Mouse (Mus musculus): ENCODE data around the gene Pcgf2. TPM values are rescaled to one million over a fixed set of nuclear protein-coding genes. Genes with fewer than 3 reads are reported as not detected.

The Pcgf2 gene
- polyA plus RNA-seq, 1 experiment from 2014 or later = 25.8 TPM

DNA sequence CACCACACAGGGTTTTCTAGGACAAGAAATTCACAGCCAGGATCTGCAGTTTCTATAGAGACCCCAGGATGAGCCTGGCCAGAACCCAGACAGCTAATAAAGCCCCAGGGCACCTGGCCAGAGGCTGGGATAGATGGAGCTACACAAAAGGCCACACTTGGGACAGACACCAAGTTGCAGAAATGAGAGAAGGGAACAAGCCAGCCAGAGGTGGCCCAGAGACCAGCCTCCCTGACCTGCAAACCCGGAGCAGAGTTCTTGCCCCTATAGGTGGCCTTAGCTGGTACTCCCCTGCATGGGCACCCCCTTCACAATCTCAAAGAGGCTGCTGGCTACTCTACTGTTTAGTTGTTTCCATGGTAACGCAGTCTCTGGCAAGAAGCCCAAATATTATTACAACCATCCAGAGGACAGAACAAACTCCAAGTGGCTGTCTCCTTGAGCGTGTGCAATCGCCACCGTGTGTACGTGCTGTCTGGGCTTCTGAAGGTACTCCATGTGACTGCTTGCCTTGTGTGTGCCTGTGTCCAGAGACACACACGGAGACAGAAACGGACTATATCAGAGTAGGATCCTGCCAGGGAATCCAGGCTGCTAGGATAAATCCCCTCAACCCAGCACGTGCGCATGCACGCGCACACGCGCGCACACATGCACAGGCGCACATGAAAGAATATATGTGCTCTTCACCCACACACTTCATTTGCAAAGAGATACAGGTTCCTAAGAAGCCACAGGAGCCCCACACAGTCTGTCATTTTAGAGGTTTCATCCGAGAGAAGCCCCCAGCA lies 5.2 kb downstream of the Pcgf2 start:
- no peak overlapping the region for H3K9ac ChIP-seq (replicated peaks; ENCODE audit: low read depth, low read length)
- 53% methylated on average over 17 of the region's 17 CpGs for WGBS
- peaks cover 23% of the 10 kb centered on the region for H3K36me3 ChIP-seq (ENCODE audit: control insufficient read depth, insufficient read depth, low read length)
- peak overlapping the region; percentile 4; the same call in 1 of the 2 replicates for H3K4me3 ChIP-seq (ENCODE audit: low read depth, low read length)
- H3K9me3 ChIP-seq (ENCODE audit: control insufficient read depth, low read length) = no peaks in the 10 kb centered on the region
- ATAC-seq (ENCODE audit: low read depth) = peak; percentile 7; the same call in 1 of the 2 replicates
- peak overlapping the region; percentile 62 for H3K27ac ChIP-seq (ENCODE audit: low read depth, low read length)
- H3K4me2 ChIP-seq (ENCODE audit: low read depth, low read length) = peak overlapping the region; percentile 21
- H3K27me3 ChIP-seq (ENCODE audit: control insufficient read depth, insufficient read depth, low read length) = no peaks in the 10 kb centered on the region
- H3K4me1 ChIP-seq (ENCODE audit: control insufficient read depth, insufficient read depth, low read length) = peaks cover 39% of the 10 kb centered on the region

DNA sequence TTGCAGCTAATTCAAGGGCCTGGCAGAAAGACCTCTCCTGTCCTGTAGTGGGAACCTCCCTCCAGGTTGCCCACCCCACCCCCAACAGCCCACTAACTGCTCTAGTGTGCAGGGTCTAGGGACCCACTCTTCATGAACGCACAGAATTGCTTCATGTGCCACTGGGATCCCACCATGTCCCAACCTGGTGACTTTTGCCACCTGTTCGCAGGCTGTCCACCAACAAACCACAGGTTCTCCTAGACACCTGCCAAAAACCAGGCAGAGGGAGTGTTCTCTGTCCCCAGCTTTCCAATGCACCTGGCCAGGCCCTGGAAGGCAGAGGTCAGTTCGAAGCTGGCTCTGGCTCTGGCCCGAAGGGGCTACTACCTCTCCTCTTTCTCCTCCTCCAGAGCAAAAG lies 5.9 kb downstream of the Pcgf2 start:
- no peak overlapping the region for H3K9ac ChIP-seq (replicated peaks; ENCODE audit: low read depth, low read length)
- WGBS = 72% methylated on average over 4 of the region's 4 CpGs
- H3K4me2 ChIP-seq (ENCODE audit: low read depth, low read length) = peak overlapping the region; percentile 21; the same call in 1 of the 2 replicates
- H3K27me3 ChIP-seq (ENCODE audit: control insufficient read depth, insufficient read depth, low read length) = no peaks in the 10 kb centered on the region
- H3K4me3 ChIP-seq (ENCODE audit: low read depth, low read length) = no peak overlapping the region
- ATAC-seq (ENCODE audit: low read depth) = no peak
- H3K27ac ChIP-seq (ENCODE audit: low read depth, low read length) = peak overlapping the region; percentile 62
- H3K36me3 ChIP-seq (ENCODE audit: control insufficient read depth, insufficient read depth, low read length) = peaks cover 30% of the 10 kb centered on the region
- no peaks in the 10 kb centered on the region for H3K9me3 ChIP-seq (ENCODE audit: control insufficient read depth, low read length)
- H3K4me1 ChIP-seq (ENCODE audit: control insufficient read depth, insufficient read depth, low read length) = peaks cover 39% of the 10 kb centered on the region

DNA sequence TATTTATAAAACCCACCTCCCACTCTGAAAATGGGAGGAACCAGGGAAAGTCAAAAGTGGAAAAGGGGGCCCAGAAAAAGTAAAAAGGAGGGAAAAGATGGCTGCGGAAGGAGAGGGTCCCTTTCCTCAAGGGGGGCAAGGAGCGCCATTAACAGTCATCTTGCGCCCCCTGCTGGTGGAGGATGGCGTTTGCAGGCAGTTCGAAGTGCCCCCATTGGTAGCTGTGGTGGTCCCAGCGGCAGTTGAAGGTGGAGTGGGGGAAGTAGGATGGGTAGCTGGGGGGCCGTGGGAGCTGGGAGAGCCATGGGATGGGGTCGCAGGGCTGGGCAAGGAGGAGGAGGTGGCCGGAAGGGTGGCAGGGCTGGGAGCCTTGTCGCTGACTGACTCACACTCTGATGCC lies 10.4 kb downstream of the Pcgf2 start:
- Histone ChIP-seq H3K27me3 (ENCODE audit: control insufficient read depth, insufficient read depth, low read length) (no peaks in the 10 kb centered on the region), H3K9ac (replicated peaks; ENCODE audit: low read depth, low read length) (no peak overlapping the region), H3K4me3 (ENCODE audit: low read depth, low read length) (no peak overlapping the region), H3K4me1 (ENCODE audit: control insufficient read depth, insufficient read depth, low read length) (peaks cover 18% of the 10 kb centered on the region), H3K9me3 (ENCODE audit: control insufficient read depth, low read length) (no peaks in the 10 kb centered on the region), H3K27ac (ENCODE audit: low read depth, low read length) (no peak overlapping the region), H3K36me3 (ENCODE audit: control insufficient read depth, insufficient read depth, low read length) (peaks cover 40% of the 10 kb centered on the region), H3K4me2 (ENCODE audit: low read depth, low read length) (no peak overlapping the region)
- 27% methylated on average over 10 of the region's 10 CpGs for WGBS
- no peak for ATAC-seq (ENCODE audit: low read depth)

GRCm38 (mm10) chr11:97687061-97687460 lies 13.2 kb downstream of the Pcgf2 start:
- 67% methylated on average over 3 of the region's 3 CpGs for WGBS
- Histone ChIP-seq H3K27ac (ENCODE audit: low read depth, low read length) (no peak overlapping the region), H3K4me1 (ENCODE audit: control insufficient read depth, insufficient read depth, low read length) (peaks cover 10% of the 10 kb centered on the region; the same call in 1 of the 2 replicates), H3K9ac (replicated peaks; ENCODE audit: low read depth, low read length) (no peak overlapping the region), H3K4me3 (ENCODE audit: low read depth, low read length) (no peak overlapping the region), H3K27me3 (ENCODE audit: control insufficient read depth, insufficient read depth, low read length) (no peaks in the 10 kb centered on the region), H3K9me3 (ENCODE audit: control insufficient read depth, low read length) (no peaks in the 10 kb centered on the region), H3K36me3 (ENCODE audit: control insufficient read depth, insufficient read depth, low read length) (peaks cover 34% of the 10 kb centered on the region), H3K4me2 (ENCODE audit: low read depth, low read length) (no peak overlapping the region)
- no peak for ATAC-seq (ENCODE audit: low read depth)

GRCm38 (mm10) chr11:97686322-97686908 lies 13.9 kb downstream of the Pcgf2 start:
- H3K27me3 ChIP-seq (ENCODE audit: control insufficient read depth, insufficient read depth, low read length) = no peaks in the 10 kb centered on the region
- no peaks in the 10 kb centered on the region for H3K9me3 ChIP-seq (ENCODE audit: control insufficient read depth, low read length)
- H3K4me3 ChIP-seq (ENCODE audit: low read depth, low read length) = peak overlapping the region; percentile 33; the same call in 1 of the 2 replicates
- ATAC-seq (ENCODE audit: low read depth) = no peak
- H3K4me1 ChIP-seq (ENCODE audit: control insufficient read depth, insufficient read depth, low read length) = peaks cover 10% of the 10 kb centered on the region; the same call in 1 of the 2 replicates
- H3K36me3 ChIP-seq (ENCODE audit: control insufficient read depth, insufficient read depth, low read length) = peaks cover 34% of the 10 kb centered on the region
- peak overlapping the region; percentile 60; the same call in 1 of the 2 replicates for H3K9ac ChIP-seq (replicated peaks; ENCODE audit: low read depth, low read length)
- H3K4me2 ChIP-seq (ENCODE audit: low read depth, low read length) = peak overlapping the region; percentile 85
- 73% methylated on average over 11 of the region's 11 CpGs for WGBS
- no peak overlapping the region for H3K27ac ChIP-seq (ENCODE audit: low read depth, low read length)

DNA sequence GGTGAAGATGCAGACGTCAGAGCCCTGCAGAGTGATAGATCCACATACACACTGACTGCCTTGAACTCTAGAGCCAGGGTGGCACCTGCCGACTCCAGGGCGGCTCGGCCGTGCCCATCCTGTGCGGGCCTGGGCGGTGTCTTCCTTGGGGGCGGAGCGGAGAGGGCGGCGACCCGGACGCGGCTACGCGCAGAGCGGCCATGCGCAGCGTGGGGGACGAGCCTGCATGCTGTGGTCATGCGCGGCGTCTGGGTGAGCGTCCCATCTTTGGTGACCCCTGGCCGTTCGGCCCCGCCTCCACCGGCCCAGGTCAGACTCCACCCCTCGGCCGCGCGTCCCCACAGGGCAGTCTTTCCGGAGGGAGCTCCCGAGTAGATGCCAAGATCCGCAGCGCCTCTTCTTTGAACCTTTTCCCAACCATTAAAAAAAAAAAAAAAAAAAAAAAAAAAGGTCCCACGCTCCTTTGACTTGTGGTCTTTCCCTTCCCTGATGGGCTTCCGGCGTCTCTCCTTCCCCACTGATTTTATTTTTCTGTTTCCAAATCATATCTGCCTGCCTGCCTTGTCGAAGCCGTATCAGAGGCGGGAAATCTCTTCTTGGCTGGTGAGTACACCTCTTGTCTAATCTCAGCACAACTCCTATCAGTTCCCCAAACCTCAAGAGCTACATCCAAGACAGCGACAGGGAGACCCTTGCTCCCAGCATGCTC lies 14.5 kb downstream of the Pcgf2 start, which contains the start of gene Cisd3:
Gene Cisd3 (plus strand): TSS at position 214 of the 709 bp plus-strand sequence.
- WGBS = 1% methylated on average over 42 of the region's 43 CpGs
- H3K4me2 ChIP-seq (ENCODE audit: low read depth, low read length) = peak within 1 kb of the TSS; percentile 85
- peak within 1 kb of the TSS; percentile 60 for H3K9ac ChIP-seq (replicated peaks; ENCODE audit: low read depth, low read length)

GRCm38 (mm10) chr11:97684766-97685165 lies 15.5 kb downstream of the Pcgf2 start:
- H3K4me3 ChIP-seq (ENCODE audit: low read depth, low read length) = no peak overlapping the region
- H3K4me2 ChIP-seq (ENCODE audit: low read depth, low read length) = peak overlapping the region; percentile 85; the same call in 1 of the 2 replicates
- H3K4me1 ChIP-seq (ENCODE audit: control insufficient read depth, insufficient read depth, low read length) = peaks cover 10% of the 10 kb centered on the region; the same call in 1 of the 2 replicates
- WGBS = 48% methylated on average over 7 of the region's 7 CpGs
- ATAC-seq (ENCODE audit: low read depth) = no peak
- H3K9me3 ChIP-seq (ENCODE audit: control insufficient read depth, low read length) = no peaks in the 10 kb centered on the region
- 0 out of 2 replicates have a peak overlapping the region, but pooled peaks have one; percentile 34 for H3K27ac ChIP-seq (ENCODE audit: low read depth, low read length)
- H3K27me3 ChIP-seq (ENCODE audit: control insufficient read depth, insufficient read depth, low read length) = no peaks in the 10 kb centered on the region
- peaks cover 34% of the 10 kb centered on the region for H3K36me3 ChIP-seq (ENCODE audit: control insufficient read depth, insufficient read depth, low read length)
- 0 out of 2 replicates have a peak overlapping the region, but pooled peaks have one; percentile 8 for H3K9ac ChIP-seq (replicated peaks; ENCODE audit: low read depth, low read length)

More for the DNA sequence above, 14.5 kb downstream of the Pcgf2 start, which contains the start of gene Cisd3:
- peak; percentile 69 for ATAC-seq (ENCODE audit: low read depth)
- Histone ChIP-seq H3K9me3 (ENCODE audit: control insufficient read depth, low read length) (no peaks in the 10 kb centered on the region), H3K27ac (ENCODE audit: low read depth, low read length) (0 out of 2 replicates have a peak within 1 kb of the TSS, but pooled peaks have one; percentile 34), H3K36me3 (ENCODE audit: control insufficient read depth, insufficient read depth, low read length) (peaks cover 33% of the 10 kb centered on the region; the same call in 1 of the 2 replicates), H3K4me3 (ENCODE audit: low read depth, low read length) (peak within 1 kb of the TSS; percentile 33), H3K27me3 (ENCODE audit: control insufficient read depth, insufficient read depth, low read length) (no peaks in the 10 kb centered on the region), H3K4me1 (ENCODE audit: control insufficient read depth, insufficient read depth, low read length) (peaks cover 10% of the 10 kb centered on the region; the same call in 1 of the 2 replicates)

- Histone ChIP-seq H3K9ac (replicated peaks; ENCODE audit: low read depth, low read length) (no peak overlapping the region), H3K9me3 (ENCODE audit: control insufficient read depth, low read length) (no peaks in the 10 kb centered on the region), H3K27ac (ENCODE audit: low read depth, low read length) (no peak overlapping the region), H3K4me1 (ENCODE audit: control insufficient read depth, insufficient read depth, low read length) (peaks cover 10% of the 10 kb centered on the region; the same call in 1 of the 2 replicates), H3K4me2 (ENCODE audit: low read depth, low read length) (no peak overlapping the region), H3K36me3 (ENCODE audit: control insufficient read depth, insufficient read depth, low read length) (peaks cover 34% of the 10 kb centered on the region), H3K4me3 (ENCODE audit: low read depth, low read length) (no peak overlapping the region), H3K27me3 (ENCODE audit: control insufficient read depth, insufficient read depth, low read length) (no peaks in the 10 kb centered on the region)
- 75% methylated on average over 6 of the region's 6 CpGs for WGBS
- no peak for ATAC-seq (ENCODE audit: low read depth)
These were observed 16.1 kb downstream of the Pcgf2 start for GRCm38 (mm10) chr11:97684063-97684680.

All from neural tube, embryonic 14.5 days (tissue).